Mouse (Mus musculus) T-helper 17 cell (primary cell): ENCODE data around the gene Mgat2.

Experiments used
- in situ Hi-C, 2 experiments: fragments of 300-600 bp; cut with MboI, MseI; formaldehyde crosslinking; loops; 1 replicate in 1 of 2; 2 replicates in 1 of 2; pipeline ENCODE4 v1.15.1; 2025; ENCODE audit warnings: high pct_unique_total_duplicates in 2 of 2

Gene Mgat2

GRCm38 (mm10) chr12:69211057-69211456, 27.1 kb downstream of the Mgat2 start:
- in situ Hi-C loops, result loop anchor here in 1 of 2 experiments (10.0 kb wide), 1 partner anchor 104 kb away; no protein-coding TSS in a partner anchor

- in situ Hi-C loops, result loop anchor here in 1 of 2 experiments (10.0 kb wide), 1 partner anchor 102 kb away; no protein-coding TSS in a partner anchor
Measured at GRCm38 (mm10) chr12:69213186-69213777, 29.3 kb downstream of the Mgat2 start.

- in situ Hi-C loops, result loop anchor here in 1 of 2 experiments (10.0 kb wide), 1 partner anchor 100 kb away; no protein-coding TSS in a partner anchor
Measured at GRCm38 (mm10) chr12:69214393-69214792, 30.4 kb downstream of the Mgat2 start.

- in situ Hi-C loops, result loop anchor here (5.0 to 10.0 kb wide), 2 partner anchors 82 to 100 kb away; partner anchors contain the start of gene Klhdc2 (in 1 of the 2)
Measured at GRCm38 (mm10) chr12:69215000-69215785, 31.2 kb downstream of the Mgat2 start.

- in situ Hi-C loops, result loop anchor here (5.0 to 10.0 kb wide), 2 partner anchors 81 to 98 kb away; partner anchors contain the start of gene Klhdc2 (in 1 of the 2)
Measured at GRCm38 (mm10) chr12:69216587-69216986, 32.6 kb downstream of the Mgat2 start.

- in situ Hi-C loops, result no loop called here
Measured at GRCm38 (mm10) chr12:69220613-69221277, 36.8 kb downstream of the Mgat2 start.

- in situ Hi-C loops, result loop anchor here in 1 of 2 experiments (5.0 kb wide), 1 partner anchor 94 kb away; no protein-coding TSS in a partner anchor
Measured at GRCm38 (mm10) chr12:69227776-69228466, 44.0 kb downstream of the Mgat2 start, which contains the start of gene Pole2. TSS of gene Pole2 (minus strand) at chr12:69228195.

- in situ Hi-C loops, result loop anchor here in 1 of 2 experiments (5.0 kb wide), 1 partner anchor 93 kb away; no protein-coding TSS in a partner anchor
Measured at GRCm38 (mm10) chr12:69229251-69229650, 45.3 kb downstream of the Mgat2 start.

- in situ Hi-C loops, result no loop called here
Measured at GRCm38 (mm10) chr12:69235782-69236181, 51.8 kb downstream of the Mgat2 start.
